Mouse (Mus musculus): ENCODE measurements at regions not wholly inside any gene's neighbourhood (a gene's known extent, or its start where the extent isn't known, plus 50 kb on each side); places are given as distances from the start of the nearest gene placed in this dataset.

GRCm38 (mm10) chr13:19888983-19889773 is 65.1 kb upstream of the Gpr141 start:
- no peak for TF ChIP-seq CTCF (conservative IDR thresholded peaks at IDR 0.05; ENCODE audit: insufficient read depth, insufficient read length, low read depth, low read length)
- no peak for TF ChIP-seq POLR2A (IDR thresholded peaks at IDR 0.05; ENCODE audit: low read depth, low read length)
